Comparison of ENCODE assay signal across 9 mouse cellular contexts in genomic region chr1:161507623-161508047, GRCm38 (mm10). TPM values are rescaled to one million over a fixed set of nuclear protein-coding genes. Genes with fewer than 3 reads are reported as not detected.
DNase-seq lines count a peak whose midpoint lies in the region; ATAC-seq and TF ChIP-seq lines count a peak whose summit lies in the region.
"Had no signal": no experiment of that assay in that cellular context is flagged by ENCODE, and none has a peak within 500 bp of the region (broad histone marks: within the 10 kb centered on the region; RNA-seq: fewer than 3 reads in every experiment).

No protein-coding gene starts in this region.

- peak; percentile 83 for DNase-seq in 416B (ENCODE audit: low read depth)
- peak; percentile 55 for DNase-seq in Patski (ENCODE audit: low read depth, low spot score)
- peak; percentile 42 to 45 for DNase-seq in kidney, adult 8-10 months
- DNase-seq in left cerebral cortex, adult 2 months (ENCODE audit: extremely low spot score in 1 of 2, low spot score in 2 of 2) = no peak
- no peak for DNase-seq in midbrain, embryonic 11.5 days (ENCODE audit: low spot score, missing footprints)
- no peak for DNase-seq in layer of hippocampus, postnatal 10 days (ENCODE audit: low spot score in 2 of 2)

- 78% methylated on average over 3 of the region's 3 CpGs for WGBS in midbrain, embryonic 11.5 days

- H3K27me3 ChIP-seq in Patski = no peaks in the 10 kb centered on the region
- no peaks in the 10 kb centered on the region for H3K27me3 ChIP-seq in midbrain, embryonic 11.5 days (ENCODE audit: control insufficient read depth, insufficient read depth, low read length)

- in situ Hi-C loops in Patski (cut with MboI; ENCODE audit: low pct_unique_long_range_greater_than_20kb) = no loop called here

- TF ChIP-seq CTCF in Patski (IDR thresholded peaks at IDR 0.05) = no peak
- no peak for TF ChIP-seq CTCF in cortical plate, adult 2 months (IDR thresholded peaks at IDR 0.05; ENCODE audit: extremely low read depth, insufficient read depth, low read length)
- no peak for TF ChIP-seq CTCF in left cerebral cortex, adult 2 months (IDR thresholded peaks at IDR 0.05)

- peaks cover 2% of the 10 kb centered on the region; the same call in 1 of the 2 replicates for H3K4me1 ChIP-seq in cortical plate, adult 2 months (ENCODE audit: control insufficient read depth, insufficient read depth, low read length)
- H3K4me1 ChIP-seq in midbrain, embryonic 11.5 days (ENCODE audit: control insufficient read depth, insufficient read depth, low read length) = no peaks in the 10 kb centered on the region

- POLR2A ChIA-PET in Patski (lab: Charles Lee) = no interaction called here

- ATAC-seq in Patski = no peak
- no peak for ATAC-seq in midbrain, embryonic 11.5 days (ENCODE audit: low FRiP score)
- ATAC-seq in activated CD4-positive, CD25-positive, alpha-beta regulatory T cell, adult 4 months = no peak

- intact Hi-C loops in left cerebral cortex, adult 2 months (cut with DNase I) = loop anchor here (5.0 kb wide), 1 partner anchor 100 kb away; no protein-coding TSS in a partner anchor

- no peak overlapping the region for H3K4me2 ChIP-seq in midbrain, embryonic 11.5 days

- CTCF ChIA-PET in Patski (lab: Charles Lee) = interaction anchor here (1.2 kb wide), 1 partner anchor 12 kb away, joined by 4 read pairs; no protein-coding TSS in a partner anchor

- no peak for TF ChIP-seq POLR2A in cortical plate, adult 2 months (IDR thresholded peaks at IDR 0.05; ENCODE audit: extremely low read depth, insufficient read depth, low read length)

- H3K36me3 ChIP-seq in midbrain, embryonic 11.5 days (ENCODE audit: control insufficient read depth, insufficient read depth, low read length) = no peaks in the 10 kb centered on the region

- no peak overlapping the region for H3K9ac ChIP-seq in midbrain, embryonic 11.5 days (ENCODE audit: low read length)

- no peaks in the 10 kb centered on the region for H3K9me3 ChIP-seq in midbrain, embryonic 11.5 days (ENCODE audit: control insufficient read depth, low read length)

- H3K4me3 ChIP-seq in cortical plate, adult 2 months (ENCODE audit: insufficient read depth, low read length) = no peak overlapping the region
- no peak overlapping the region for H3K4me3 ChIP-seq in left cerebral cortex, adult 2 months
- no peak overlapping the region for H3K4me3 ChIP-seq in midbrain, embryonic 11.5 days (ENCODE audit: low read depth, low read length)

- H3K27ac ChIP-seq in cortical plate, adult 2 months (ENCODE audit: insufficient read depth, low read length) = 0 out of 2 replicates have a peak overlapping the region, but pooled peaks have one; percentile 46
- no peak overlapping the region for H3K27ac ChIP-seq in left cerebral cortex, adult 2 months
- H3K27ac ChIP-seq in midbrain, embryonic 11.5 days (ENCODE audit: low read depth, low read length) = no peak overlapping the region

RNA-seq across cellular contexts. Expression of gene Tnfsf18, which starts 13.2 kb away (rescaled TPM):
- not detected for polyA plus RNA-seq in Patski (2021)
- polyA plus RNA-seq in cortical plate, adult 2 months (2012; rRNA removed) = 0.06 TPM in 1 of 2 replicates, not detected in the other
- not detected for total RNA-seq in left cerebral cortex, adult 2 months (2021)
- 0.12 TPM in 1 of 2 replicates, not detected in the other for polyA plus RNA-seq in midbrain, embryonic 11.5 days (2014; fragmentation: Nextera tagmentation; extraction: Ambion mirVana)
- total RNA-seq in layer of hippocampus, postnatal 10 days (2021) = not detected
- not detected for polyA plus RNA-seq in activated CD4-positive, CD25-positive, alpha-beta regulatory T cell, adult 4 months (2017; shearing (Covaris generic))
- total RNA-seq: left cerebral cortex, postnatal 14 days had no signal

Comparison
In these comparisons a context has a peak if more than half of its experiments do, and no peak if none do; other contexts are left out.
1. DNase-seq: peak in 416B (single experiment), Patski (single experiment) and kidney, adult 8-10 months (2 of 2); none in left cerebral cortex, adult 2 months (0 of 2), midbrain, embryonic 11.5 days (single experiment) and layer of hippocampus, postnatal 10 days (0 of 2).